Mouse (Mus musculus): ENCODE measurements around the gene Sypl.
A peak's percentile ranks its signal among the peaks of the same experiment; 100 is the strongest.
"Not testable (repeated sequence)": the region's sequence is repeated elsewhere in the genome, so short reads cannot be mapped to it uniquely, and the experiment has no call there.

Gene Sypl

GRCm38 (mm10) chr12:32943951-32944350 is 9.7 kb upstream of the Sypl start:
- DNase-seq, result peak; percentile 14

DNA sequence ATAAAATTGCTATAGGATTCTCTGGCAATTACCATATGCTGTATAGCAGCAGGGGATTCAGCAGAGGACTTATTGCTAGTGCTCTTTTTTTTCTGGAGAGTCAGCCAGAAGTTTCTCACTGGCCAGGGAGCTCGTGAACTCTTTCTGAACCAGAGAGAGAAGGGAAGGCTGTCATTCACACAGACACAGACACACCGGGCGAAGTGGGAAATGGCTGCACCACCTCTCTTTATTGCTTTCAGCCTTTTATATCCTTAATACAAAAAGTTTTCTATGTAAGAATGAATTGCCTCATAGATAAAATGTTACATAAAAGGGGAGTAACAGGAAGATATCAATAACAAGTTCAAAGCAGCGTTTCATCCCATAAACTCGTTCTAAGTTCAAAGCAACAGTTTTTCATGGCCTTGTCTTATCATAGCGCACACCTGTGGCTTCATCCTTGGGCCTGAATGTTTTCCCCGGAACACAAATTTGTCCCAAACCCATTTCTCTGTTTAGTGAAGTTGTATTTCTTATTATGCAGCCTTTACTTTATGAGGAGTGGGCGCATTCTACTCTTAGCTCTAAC is 8.7 kb upstream of the Sypl start:
- no peak for DNase-seq

GRCm38 (mm10) chr12:32946376-32946775 is 7.3 kb upstream of the Sypl start:
- DNase-seq, result no peak

DNA sequence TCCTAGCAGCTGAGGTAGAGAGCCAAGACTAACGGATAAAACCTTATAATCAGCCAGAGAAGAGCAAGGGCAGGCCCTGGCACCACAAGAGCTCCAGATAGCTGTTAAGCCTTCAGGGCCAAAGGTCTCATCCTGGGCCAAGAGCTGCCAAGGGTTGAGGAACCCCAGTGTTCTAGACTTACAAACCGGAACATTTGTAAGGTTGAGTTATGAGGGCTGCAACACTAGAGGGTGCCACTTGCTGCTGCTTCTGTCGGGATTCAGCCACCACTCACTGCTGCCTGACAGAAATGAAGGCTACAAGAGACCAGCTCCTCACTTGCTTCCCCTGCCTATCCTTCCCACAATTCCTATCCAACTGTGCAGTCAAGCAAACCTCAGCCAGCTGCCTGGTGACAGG is 1.3 kb upstream of the Sypl start:
- DNase-seq, result peak; percentile 62

GRCm38 (mm10) chr12:32953066-32953465 is 625 bp upstream of the Sypl start:
- no peak for DNase-seq

DNA sequence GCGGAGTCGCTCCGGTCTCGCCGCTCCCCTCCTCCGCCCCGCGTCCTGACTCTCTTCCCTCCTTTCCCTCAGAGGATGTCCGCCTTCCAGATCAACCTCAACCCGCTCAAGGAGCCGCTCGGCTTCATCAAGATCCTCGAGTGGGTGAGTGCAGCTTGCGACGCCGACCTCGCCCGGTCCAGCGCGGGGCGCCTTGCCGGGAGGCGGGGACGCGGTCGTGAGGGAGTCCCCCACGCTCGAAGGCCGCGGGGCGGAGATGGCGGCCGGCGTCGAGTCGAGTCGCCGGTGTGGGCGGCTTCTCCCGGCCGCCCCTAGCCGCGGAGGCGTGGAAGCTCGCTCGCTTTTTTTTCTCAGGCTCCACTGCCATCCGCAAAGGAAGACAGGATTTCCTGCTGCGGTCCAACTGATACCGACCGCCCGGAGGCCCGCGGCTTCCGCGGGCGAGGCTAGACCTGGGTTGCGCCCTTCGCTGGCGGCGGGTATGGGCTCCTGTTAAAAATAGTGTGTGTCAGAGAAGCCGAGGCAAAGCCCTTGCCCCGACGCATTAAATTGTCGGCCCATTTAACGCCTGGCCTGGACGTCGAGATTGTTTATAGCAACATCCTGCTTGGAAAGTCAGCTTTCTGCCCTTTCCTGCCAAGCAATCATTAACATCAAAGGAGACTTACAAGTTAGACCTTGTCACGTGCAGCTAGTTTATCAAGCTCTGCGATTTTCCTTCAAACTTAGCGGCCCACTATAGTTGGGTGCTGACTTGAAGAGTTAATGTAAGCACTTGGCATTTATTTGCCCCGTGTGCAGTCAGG is 728 bp downstream of the Sypl start:
- peak; percentile 79 for DNase-seq

DNA sequence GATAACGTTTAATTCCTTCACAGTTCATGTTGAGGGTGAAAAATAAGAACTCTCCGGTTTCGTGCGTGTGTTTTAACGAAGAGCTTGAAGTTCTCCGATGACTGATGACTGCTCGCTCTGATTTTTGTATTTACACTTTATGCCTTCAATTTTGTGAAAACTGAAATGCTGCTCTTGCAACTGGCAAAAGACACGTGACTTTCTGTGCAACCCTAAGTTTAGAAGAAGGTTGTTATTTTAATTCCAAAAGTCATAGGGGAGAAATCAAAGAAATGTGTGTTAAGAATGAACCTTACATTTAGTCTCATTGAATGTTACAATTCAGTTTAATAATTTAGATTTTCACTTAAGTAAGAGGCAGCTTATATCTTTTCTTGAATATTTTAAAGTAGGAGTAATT is 1.3 kb downstream of the Sypl start:
- no peak for DNase-seq

DNA sequence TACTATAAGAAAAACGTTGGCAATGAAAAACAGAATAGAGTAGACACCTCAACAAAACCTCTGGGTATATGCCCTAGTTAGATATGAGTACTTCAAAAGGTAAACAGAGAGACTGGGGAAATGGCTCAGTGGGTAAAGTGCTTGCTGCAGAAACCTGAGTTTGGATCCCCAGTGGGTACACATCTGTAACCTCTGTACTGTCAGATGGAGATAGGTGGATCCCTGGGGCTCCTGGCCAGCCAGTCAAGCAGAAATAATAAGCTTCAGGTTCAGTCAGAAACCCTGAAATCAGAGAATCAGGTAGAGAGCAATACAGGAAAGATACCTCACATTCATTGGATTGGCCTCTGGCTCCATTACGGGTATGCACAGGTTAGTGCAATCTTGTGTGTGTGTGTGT is 3.5 kb downstream of the Sypl start:
- DNase-seq, result no peak

DNA sequence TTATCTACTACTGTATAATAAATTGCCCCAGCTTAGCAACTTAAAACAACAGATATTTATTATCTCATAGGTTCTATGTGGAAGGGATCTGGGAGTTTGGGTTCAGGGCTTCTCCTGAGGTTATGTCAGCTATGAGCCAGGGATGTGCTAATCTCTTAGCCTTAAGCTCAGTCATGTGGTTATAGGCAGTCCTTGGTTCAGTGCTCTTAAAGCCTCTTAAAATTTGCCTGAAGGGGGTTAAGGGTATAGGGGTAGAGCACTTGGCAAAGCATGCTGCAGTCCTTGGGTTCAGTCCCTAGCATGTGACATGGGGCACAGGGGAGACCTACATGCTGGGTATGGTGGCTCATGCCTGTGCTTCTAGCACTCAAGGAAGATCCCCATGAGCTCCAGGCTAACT is 8.4 kb downstream of the Sypl start:
- DNase-seq, result no peak

DNA sequence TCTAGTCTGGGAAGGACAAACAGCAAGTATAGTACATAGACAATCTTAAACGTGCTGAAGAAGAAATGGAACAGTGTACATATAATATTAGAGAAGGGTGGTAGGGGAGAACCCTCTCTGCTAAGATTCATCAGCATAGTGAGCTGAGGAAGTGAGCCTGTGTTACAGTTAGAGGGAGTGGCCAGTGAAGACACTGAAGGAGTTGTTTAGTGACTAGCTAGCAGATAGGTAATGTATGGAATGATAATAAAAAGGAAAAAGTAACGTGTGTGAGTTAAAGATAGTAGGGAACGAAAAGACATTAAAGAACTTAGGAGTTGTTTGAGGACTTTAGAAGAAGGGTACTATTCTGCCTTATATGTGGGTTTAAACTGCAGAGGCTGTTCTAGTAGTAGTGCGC is 10.2 kb downstream of the Sypl start:
- no peak for DNase-seq

- DNase-seq, result no peak
Measured at GRCm38 (mm10) chr12:32972287-32972686, 18.6 kb downstream of the Sypl start.

DNA sequence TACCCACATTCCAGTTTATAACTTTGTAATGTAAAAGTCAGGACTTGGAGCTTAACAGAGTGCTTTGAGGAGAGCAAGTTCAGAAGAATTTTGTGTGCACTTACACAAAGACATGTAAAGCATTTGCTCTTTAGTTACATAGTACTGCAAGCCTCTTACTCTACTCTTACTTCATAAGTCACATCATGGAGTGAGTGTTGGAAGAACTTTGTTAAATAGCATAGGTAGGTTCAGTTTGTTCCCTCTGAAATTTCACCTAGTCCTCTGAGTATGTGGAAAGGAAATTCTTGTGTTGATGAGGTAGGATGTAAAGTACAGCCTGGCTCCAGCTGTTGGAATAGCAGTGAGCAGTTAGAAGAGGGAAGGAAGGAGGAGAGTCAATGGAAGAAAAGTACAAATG is 21.2 kb downstream of the Sypl start:
- DNase-seq, result no peak

DNA sequence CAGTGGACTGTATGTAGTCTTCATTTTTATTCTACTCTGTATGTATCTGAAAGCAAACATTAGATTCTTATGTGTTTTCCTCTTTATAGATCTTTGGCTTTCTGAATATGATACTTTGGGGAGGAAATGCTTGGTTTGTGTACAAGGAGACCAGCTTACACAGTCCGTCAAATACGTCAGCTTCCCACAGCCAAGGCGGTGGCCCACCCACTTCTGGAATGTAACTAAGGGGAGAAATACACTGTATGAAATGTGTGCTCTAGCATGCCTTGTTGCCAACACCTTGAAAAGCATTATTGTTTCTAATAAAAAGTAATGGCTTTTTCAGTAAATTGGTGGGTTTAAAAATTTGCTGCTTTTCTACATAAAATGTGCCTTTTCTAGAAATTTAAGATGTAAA is 21.8 kb downstream of the Sypl start:
- no peak for DNase-seq

GRCm38 (mm10) chr12:32982631-32983030 is 28.9 kb downstream of the Sypl start:
- DNase-seq, result no peak

DNA sequence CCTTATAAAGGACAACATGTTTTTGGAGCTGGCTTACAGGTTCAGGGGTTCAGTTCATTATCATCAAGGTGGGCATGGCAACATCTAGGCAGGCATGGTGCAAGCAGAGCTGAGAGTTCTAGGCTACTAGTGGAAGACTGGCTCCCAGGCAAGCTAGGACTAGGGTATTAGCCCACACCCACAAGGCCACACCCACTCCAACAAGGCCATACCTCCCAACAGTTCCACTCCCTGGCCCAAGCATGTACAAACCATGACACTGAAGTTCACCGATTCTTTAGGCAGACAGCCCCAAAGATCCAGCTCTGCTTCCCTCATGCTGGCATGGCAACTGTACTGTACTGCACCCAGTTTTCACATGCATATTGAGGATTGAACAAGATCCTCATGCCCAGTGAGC is 29.4 kb downstream of the Sypl start:
- DNase-seq, result no peak

GRCm38 (mm10) chr12:32986284-32986683 is 32.6 kb downstream of the Sypl start:
- no peak for DNase-seq

DNA sequence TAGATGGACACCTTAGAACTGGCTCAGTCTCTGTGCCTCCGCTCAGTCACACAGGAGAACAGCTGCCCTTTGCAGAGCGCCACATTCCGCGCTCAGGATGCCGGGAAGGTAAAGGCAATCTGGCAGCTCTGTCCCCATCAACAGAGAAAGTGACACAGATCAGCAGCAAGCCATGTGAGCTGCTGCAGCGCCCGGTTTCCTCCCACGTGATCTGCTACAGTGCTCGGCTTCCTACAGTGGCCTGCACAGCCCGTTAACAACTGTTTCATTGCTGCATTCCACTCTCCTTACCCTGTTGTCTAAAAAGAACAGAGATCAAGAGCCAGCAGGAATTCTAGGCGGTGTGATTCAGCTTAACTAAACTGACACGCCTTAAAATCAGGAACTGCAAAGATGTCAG is 36.0 kb downstream of the Sypl start:
- DNase-seq, result no peak

DNA sequence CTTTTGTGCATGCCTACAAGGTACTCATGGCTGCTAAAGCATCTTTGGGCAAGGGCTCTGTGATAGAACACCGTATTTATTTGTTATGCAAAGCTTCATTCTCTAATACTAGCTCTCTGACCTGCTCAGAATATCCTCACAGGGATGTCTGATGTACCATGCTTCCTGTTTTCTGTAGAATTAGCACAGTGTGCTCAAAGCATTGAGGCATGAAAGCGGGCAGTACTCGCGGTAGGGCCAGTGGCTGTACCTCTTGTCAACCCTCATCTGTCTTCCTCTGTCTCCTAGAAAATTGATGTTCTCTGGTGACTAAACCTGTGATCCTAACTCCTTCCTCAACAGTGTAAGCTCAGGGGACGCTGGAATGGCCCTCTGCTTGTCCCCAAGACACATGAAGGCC is 40.4 kb downstream of the Sypl start:
- DNase-seq, result no peak

DNA sequence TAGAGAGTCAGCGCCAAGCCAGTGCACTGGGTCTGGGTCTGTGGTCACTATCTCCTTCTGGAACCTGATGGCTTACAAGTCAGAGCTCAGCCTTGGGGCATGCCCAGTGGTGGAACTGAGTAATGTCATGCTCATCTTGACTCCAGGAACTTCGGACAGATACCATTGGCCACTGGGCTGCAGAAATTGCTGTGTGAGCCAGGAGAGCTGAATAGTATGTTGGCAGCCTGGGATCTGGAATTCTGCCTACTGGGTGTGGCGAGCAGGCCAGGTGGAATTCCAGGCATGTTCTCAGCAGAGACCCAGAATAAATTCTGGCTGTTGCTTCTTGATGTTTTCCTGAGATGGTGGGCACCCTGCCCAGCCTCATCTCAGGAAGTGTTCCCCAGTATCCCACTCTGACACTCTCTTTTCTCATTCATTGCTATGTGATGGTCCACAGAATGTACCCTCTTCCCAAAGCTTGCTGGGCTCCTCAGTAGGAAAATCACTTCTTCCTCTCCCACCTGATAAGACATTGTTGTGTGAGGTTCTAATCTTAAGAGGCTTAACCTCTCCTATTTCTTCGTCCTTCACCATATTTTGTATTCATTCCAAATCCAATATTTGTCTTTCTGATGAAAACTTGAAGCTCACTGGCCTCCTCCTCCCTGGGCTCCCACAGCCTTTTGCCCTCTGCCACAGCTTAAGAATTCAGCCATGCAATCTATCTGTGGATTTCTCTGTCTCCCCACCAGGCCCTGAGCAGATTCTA is 41.6 kb downstream of the Sypl start:
- peak; percentile 70 for DNase-seq

GRCm38 (mm10) chr12:32998766-32999165 is 45.1 kb downstream of the Sypl start:
- no peak for DNase-seq

DNA sequence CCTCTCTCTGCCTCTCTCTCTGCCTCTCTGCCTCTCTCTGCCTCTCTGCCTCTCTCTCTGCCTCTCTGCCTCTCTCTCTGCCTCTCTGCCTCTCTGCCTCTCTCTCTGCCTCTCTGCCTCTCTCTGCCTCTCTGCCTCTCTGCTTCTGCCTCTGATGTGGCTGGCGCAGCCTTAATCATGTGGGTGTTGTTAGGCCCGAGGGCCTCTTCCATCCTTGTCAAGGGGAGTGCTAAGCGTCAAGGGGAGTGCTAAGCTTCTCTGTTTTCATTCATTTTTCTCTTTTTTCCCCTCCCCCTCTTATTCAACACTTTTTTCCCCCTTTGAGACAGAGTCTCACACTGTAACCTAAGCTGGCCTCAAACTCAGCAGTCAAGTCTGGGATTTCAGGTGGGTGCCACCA is 46.1 kb downstream of the Sypl start:
- DNase-seq, result not testable (repeated sequence)

GRCm38 (mm10) chr12:33000402-33000801 is 46.7 kb downstream of the Sypl start:
- DNase-seq, result no peak

- DNase-seq, result no peak
Measured at GRCm38 (mm10) chr12:33003339-33003965, 49.8 kb downstream of the Sypl start.

DNA sequence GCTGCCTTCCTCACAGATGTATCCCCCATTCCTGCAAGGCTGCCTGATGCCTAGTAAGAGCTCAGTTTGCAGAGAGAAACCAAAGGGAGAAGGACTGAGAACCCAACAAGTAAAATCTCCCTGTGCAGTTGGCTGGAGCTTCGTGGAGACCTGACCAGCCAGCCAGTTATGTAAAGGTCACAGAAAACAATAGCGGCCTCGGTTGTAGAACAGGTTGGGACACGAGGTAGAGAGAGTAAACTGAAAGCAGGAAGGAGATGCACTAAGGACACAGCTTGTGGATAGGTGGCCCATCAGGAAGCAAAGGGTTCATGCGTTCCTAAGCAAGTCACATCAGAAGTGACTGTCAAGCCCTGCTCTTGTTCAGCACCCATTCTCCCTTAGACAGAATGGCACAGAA is 52.2 kb downstream of the Sypl start:
- DNase-seq, result no peak

All from lung, postnatal 10 days (tissue).